Mouse (Mus musculus): ENCODE results near the gene Fosl1.
"Not testable (repeated sequence)": the region's sequence is repeated elsewhere in the genome, so short reads cannot be mapped to it uniquely, and the experiment has no call there.

The Fosl1 gene

DNA sequence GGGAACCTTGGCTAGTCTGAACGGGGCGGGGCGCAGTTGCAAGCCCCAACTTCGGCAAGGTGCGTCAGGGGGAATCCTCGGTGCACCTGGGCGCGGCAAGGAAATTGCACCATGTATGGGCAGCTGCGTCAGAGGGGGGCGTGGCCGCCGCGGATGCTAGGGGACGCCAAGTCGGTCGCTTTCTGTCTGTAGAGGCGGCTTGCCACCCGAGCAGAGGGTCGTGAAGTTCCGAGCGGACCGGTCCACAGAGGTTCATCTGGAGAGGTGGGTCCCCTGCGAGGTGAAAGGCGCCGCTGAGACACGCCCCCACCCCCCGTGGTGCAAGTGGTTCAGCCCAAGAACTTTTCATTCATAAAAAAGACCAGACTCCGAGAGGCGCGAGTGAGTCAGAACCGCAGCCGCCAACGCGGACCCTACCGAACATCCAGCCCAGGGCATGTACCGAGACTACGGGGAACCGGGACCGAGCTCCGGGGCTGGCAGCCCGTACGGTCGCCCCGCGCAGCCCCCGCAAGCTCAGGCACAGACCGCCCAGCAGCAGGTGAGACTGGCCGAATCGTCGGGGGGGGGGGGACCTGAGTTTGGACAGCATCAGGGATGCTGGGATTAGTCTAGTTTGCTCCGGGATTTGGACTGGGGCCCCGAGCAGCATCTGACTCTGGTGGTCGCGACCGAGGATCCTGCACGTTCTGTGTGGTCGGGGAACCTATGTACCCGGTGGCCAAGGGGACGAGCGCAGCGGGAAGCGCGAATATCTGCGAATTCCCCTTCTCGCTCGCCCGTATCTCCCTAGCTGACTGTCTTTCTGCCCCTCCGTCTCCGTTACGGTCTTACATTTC, at the start of gene Fosl1:
Fosl1 (plus strand) TSS at position 33 of the 839 bp plus-strand sequence.
- peak; percentile 75 for DNase-seq

- DNase-seq: not testable (repeated sequence)
Measured at GRCm38 (mm10) chr19:5401073-5401472, 46.3 kb upstream of the Fosl1 start.

DNA sequence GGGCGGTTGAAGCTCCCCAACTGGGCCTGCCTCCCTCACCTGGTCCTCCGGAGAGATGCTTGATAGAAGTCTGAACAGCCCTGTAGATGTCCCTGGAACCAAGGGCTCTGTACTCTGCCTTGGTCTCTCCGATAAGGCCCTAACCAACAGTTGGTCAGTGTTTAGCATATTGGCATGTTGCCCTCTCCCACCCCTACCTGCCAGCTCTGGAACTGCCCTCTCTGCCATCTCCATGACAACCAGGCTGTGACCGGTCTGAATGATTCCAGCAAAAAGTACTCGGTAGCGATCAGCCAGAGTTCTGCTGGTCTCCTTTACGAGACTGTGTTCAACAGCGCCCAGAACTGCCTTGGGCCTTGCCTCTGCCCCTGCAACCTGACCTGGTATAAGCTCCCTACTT, 45.1 kb upstream of the Fosl1 start, which contains the start of gene Tsga10ip:
Tsga10ip (minus strand) TSS at position 234 of the 400 bp plus-strand sequence.
- no peak for DNase-seq

GRCm38 (mm10) chr19:5405924-5406323, 41.4 kb upstream of the Fosl1 start:
- DNase-seq: no peak

- peak; percentile 66 for DNase-seq
Measured at GRCm38 (mm10) chr19:5406531-5407126, 40.7 kb upstream of the Fosl1 start.

DNA sequence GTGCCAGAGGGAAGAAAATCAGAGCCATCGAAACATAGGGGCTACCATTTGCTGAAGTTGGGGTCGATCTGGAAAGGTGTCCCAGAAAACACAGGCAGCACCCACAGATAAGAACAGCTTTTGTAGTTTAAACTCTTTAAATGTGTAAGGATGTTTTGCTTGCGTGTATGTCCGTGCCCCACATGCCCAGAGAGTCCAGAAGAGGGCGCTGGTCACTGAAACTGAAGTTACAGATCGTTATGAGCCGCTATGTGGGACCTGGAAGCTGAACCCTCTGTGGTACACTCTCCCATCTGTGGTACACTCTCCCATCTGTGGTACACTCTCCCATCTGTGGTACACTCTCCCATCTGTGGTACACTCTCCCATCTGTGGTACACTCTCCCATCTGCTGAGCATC, 40.2 kb upstream of the Fosl1 start:
- peak; percentile 88 for DNase-seq

GRCm38 (mm10) chr19:5408057-5409001, 39.0 kb upstream of the Fosl1 start:
- no peak for DNase-seq

DNA sequence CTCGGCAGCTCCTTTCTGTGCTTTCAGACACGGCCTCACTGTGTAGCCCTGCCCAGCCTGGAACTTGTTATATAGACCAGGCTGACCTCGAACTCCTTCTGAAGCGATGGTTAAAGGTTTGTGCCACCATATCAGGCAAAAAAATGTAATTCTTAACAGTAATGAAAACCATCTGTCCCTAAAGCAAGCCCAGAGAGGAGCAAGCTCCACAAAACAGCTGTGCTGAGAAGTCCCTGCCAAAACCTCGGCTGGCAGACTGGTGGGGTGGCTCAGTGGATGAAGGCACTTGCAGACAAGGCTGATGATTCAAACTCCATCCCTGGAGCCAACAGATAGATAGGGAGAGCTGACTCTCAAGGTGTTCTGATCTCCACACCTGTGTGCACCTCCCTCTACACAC, 38.3 kb upstream of the Fosl1 start:
- no peak for DNase-seq

- DNase-seq: no peak
Measured at GRCm38 (mm10) chr19:5410641-5411040, 36.7 kb upstream of the Fosl1 start.

- no peak for DNase-seq
Measured at GRCm38 (mm10) chr19:5411961-5412360, 35.4 kb upstream of the Fosl1 start.

DNA sequence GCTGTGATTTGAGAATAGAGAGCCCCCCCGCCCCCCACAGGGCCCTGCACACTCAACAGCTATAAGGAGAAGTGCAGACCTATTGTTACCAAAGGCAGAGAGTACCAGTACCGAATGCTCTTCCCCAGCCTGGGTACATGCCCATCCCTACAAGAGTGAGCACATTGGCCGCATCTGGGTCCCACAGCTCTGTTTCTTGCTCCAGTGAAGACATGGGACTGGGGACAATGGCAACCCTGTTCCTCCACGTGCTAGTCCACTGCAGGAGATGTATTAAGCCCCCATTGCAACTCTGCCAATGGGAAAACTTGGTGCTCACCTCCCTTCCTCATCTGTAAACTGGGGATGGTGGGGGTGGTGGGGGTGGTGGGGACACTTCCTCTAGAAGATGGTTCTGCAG, 33.5 kb upstream of the Fosl1 start:
- no peak for DNase-seq

DNA sequence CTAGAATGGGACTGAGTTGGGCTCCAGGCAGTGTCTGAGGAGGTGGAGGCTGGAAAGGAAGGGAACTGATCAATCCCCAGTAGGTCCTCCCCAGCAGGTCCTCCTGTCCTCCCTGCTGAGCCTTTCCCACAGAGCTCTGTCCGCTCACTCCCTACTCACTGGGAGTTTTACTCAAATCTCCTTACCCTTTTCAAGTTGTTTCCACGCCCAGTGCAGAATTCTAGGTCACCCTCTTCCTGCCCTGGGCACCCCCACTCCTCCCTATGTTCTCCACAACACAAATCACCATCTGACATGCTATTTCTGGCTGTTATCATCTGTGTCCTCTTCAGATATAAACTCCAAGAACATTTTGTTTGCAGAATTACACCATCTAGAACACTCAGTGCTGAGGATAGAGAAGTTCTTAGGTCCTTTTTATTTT, 32.8 kb upstream of the Fosl1 start:
- DNase-seq: no peak

DNA sequence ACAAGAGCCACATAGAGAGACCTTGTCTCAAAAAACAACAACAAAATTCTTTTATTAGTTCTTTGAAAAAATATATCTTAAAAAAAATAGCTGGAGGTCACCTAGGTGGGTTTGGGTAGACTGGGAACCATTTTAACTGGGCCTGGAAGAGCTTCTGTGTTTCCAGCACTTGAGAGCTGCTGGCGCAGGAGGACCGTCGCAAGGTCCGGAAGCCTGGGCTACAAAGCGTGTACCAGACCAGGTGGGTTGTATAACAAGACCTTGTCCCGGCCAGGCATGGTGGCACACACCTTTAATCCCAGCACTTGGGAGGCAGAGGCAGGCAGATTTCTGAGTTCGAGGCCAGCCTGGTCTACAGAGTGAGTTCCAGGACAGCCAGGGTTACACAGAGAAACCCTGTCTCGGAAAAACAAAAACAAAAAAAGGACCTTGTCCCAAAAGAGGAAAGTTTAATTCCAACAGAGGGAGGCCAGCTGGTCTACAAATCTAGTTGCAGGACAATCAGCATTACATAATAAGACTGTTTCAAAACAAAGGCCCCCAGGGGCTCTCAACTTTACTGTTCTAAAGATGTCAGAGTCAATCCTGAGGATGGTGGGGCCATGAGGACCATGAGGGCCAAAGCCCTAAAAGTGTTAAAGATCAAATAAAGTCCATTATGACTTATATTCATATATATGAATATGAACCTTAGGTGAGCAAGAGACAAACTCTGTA, 28.4 kb upstream of the Fosl1 start:
- no peak for DNase-seq

DNA sequence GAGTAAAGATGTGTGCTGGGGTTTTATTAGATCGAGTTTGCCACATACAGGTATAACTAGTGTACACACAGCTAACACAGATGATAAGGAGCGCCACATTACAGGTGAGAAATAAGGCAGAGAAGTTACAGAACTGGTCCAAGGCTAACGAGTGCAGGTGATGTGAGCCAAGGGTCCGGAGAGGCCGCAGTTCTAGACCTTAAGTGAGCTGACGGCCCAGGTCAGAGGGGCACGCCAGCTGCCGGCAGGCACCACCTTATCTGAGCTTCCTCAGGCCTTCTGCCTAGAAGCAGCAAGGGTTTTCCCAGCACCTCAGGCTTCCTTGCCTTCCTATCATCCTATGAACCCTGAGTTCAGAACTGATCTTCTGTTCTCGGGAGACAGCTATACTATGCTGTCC, 27.7 kb upstream of the Fosl1 start:
- DNase-seq: no peak

DNA sequence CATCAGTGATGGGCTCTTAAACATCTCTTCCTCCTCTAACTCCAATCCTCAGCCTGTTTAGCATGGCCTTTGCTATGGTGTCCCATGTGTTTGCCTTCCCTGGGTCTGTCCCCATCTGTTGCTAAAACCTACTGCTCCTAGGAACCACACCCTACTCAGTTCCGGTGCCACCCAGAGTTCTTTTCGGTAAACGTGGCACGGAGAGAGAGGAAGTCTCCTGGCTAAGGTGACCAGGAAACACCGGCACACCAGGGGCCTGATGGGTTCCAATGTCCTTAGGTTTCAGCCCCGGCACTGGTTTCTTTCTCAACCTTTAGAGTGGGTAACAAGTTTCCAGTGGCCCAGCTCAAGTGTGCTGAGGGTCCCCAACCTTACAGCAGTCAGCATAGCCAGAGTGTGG, 26.8 kb upstream of the Fosl1 start:
- no peak for DNase-seq

DNA sequence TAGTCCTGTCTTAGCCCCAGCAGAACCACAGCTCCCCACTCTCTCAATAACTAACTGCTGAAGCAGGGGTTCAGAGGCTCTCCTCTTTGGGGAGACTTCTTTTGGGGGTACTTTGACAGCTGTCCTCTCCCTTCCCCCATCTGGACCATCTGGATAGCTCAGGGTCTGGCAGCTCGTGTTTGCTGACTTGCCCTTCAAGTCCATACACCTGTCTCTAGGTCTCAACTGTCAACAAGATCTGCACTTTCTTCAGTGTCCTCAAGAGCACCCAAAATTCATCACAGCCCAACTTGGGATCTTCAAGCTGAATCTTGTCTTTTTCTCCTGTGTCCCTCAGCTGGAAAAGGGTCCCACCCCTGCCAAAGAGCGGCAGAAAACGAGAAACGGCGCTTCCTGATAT, 25.6 kb upstream of the Fosl1 start:
- no peak for DNase-seq

- no peak for DNase-seq
Measured at GRCm38 (mm10) chr19:5422267-5422666, 25.1 kb upstream of the Fosl1 start.

GRCm38 (mm10) chr19:5422895-5423443, 24.4 kb upstream of the Fosl1 start:
- DNase-seq: no peak

DNA sequence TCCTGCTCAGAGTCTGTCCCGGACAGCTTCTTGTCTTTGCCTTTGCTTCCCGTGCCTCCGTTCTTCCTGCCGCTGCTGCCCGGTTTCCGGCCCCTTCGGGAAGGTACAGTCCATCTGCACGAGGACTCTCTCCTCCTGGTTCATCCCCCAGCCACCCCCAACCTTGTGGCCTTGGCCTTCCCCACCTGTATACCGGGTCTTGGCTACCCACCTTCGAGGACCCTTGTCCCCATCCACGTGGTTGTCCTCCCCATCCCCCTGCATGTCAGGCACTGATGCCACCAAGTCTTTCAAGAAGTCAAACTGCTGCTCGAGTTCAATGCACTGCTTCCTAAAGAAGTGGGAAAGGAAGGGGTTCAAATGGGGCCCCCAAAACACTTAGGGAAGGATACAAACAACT, 23.8 kb upstream of the Fosl1 start:
- no peak for DNase-seq

DNA sequence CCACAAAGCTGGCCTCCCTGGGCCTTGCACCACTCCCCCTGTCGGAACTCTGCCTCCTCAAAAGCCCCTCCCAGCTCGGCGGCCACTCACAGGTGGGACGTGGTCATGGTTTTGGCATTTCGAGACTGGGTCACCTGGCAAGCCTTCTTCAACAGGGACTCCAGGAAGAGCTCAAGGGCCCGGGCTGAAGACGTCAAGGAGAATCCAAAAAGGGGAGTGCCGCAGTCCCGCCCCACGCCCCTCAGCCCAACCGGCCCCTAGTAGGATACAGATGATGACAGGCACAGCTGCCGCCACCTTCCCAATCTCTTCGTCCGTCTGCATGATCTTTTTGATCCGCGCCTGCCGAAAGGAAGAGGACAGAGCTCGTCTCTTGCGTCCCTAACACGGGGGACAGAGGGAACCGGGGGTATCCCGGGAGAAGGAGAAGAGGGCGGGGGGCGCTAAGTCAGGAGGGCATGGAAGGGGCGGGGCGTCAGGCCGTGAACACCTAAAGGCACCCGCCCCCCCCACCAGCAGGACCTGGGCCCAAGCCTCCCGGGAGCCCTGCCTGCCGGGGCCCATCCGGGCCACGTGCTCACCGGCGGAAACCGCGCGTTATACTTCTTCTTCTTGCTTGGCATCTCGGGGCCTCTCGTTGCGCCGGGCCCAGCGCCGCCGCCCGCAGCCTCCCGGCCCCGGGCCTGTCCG, 23.1 kb upstream of the Fosl1 start:
- DNase-seq: peak; percentile 76
